Mouse (Mus musculus): ENCODE results near the gene Med13l.

Gene Med13l

DNA sequence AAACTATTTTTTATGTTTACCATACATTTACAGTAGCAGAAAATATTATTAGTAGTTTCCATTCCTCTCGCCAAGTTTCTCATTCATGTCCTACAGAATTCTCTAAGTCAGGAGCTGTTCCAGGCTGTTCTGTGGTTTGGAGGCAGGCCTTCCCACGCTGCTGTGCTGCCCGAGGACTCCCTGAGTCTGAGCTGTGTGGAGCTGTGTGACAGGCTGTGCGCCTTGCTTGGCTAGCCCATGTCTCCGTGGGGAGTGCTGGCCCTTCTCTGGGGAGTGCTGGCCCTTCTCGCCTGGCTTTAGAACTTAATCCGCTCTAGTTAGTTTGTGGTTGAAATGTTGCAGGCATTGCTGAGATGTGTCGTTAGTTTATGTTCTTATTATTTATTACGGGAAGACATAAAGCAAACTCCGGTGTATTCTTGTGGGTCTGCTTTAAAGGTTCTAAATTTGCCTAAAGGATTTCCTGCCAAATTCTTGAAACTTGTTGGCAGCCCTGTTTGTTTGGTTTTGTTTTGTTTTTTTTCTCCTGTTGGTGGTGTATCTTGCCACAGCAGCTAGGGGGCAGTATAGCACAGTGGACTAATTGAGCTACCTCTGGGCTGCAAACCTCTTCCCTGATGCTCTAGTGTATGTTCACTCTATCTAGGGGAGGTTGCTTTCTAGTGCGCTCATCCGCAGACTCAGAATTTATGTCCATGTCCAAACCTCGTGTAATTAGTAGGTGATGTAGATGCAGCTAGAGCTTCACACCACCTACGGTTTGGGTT is 34.2 kb downstream of the Med13l start:
- DNase-seq (ENCODE audit: low read depth), result peak; percentile 84

- no peak for DNase-seq (ENCODE audit: low read depth)
These were observed 35.4 kb downstream of the Med13l start for GRCm38 (mm10) chr5:118595901-118596300.

DNA sequence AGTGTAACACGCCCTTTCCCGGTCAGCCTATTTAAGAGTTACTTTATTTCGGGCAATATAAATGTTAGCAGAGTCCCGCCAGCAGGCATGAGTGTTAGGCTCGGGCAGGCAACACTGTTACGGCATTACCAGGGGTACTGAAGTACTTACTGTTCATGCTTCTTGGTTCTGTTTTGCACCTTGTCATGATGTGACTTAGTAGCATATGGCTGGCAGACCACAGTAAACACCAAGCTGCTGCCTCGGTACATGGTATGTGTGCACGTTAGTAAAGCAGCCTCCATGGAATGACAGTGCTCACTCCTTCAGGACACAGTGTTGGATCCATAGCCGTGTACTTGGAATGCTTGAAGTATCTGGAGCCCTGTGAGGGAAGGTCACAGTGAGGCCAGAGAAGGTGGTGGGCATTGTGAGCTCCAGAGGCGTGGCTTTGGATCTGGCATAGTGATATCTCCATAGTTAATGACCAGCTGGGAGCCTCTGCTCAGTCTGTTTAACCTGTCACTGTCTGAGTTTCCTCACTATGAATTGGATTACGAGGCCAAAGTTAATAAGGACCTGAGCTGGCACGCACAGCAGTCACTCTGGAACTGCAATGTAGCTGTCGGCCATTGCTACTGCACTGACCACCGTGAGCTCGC is 36.1 kb downstream of the Med13l start:
- DNase-seq (ENCODE audit: low read depth), result no peak

DNA sequence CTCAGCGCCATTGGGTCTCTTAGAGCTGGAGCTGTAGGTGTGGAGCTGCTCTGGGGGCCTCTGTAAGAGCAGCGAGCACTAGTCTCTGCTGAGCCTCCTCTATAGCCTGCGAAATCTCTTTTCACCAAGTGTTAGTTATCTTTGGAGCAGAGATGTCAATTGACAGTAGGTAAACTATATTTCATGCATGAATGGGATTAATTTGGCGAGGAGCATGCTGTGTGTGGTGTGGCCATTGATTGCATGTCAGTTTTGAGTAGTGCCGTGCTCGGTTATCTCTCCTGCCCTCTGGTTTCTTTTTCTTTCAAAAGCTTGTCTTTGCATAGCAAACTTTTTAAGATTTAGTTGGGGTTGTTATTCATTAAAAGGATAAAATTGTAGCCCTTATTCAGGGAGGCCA is 38.1 kb downstream of the Med13l start:
- no peak for DNase-seq (ENCODE audit: low read depth)

- DNase-seq (ENCODE audit: low read depth), result peak; percentile 71
These were observed 41.0 kb downstream of the Med13l start for GRCm38 (mm10) chr5:118601452-118601851.

DNA sequence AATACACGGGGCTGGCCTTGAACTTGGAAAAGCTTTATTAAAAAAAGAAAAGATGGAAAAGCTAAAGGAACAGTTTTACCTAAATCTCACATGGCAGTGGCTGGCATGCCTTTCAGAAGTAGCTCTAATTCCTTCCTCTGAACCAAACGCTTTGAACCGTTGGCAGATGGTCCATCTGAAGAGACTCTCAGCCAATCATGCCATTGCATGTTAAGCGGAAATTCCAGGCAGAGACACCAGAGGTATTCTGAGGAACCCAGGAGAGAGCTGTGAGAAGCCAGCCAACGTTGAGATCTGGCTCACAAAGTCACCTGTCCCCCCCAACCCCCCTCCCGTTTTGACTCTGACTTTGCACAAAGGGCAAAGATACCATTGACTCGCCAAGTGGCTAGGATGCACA is 42.2 kb downstream of the Med13l start:
- no peak for DNase-seq (ENCODE audit: low read depth)

DNA sequence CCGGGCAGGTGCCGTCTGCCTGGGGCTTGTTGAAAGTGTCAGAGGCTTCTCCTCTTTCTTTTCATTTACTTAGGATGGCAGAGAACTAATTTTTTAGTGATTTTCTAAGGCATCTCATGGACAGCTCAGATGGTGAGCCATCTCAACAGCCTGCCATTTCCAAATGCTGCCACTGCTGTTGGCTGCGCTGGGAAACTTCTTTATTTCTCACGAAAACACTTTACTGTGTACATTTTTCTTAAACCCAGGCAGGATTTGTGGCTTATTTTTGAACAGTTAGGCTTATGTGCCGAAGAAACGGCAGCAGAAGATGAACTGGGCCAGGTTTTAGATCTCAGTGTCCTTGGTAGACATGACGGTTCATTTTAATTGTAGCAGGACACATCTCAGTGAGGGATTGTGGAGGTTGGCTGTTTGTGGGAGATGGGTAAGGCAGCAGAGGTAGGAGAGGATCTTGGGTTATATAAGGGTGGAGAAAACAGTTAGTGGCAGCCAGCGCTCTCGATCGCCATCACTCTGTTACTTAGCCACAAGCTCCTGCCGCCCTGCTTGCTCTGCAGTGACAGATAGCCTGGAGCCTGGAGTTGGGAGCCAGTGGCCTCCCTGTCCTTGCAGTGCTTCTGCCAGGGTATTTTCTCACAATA is 45.1 kb downstream of the Med13l start:
- DNase-seq (ENCODE audit: low read depth), result no peak

- no peak for DNase-seq (ENCODE audit: low read depth)
These were observed 46.2 kb downstream of the Med13l start for GRCm38 (mm10) chr5:118606636-118607035.

DNA sequence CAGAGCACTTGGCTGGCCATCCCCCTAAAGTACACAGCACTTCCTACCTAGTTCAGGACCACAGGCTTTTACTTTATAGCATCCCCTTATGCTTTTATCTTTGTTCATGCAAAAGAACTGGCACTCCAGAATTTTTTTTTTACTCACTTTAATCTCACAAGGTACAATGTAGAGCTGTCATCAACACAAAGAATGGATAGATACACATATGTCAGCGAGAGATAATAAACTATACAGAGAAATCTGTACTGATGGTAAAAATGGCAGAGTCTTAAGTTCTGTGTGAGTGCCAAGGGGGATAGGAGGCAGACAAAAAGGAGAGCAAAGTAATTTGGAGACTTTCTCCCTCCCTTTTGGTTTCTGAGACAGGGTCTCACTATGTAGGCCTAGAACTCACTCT is 47.4 kb downstream of the Med13l start:
- no peak for DNase-seq (ENCODE audit: low read depth)

GRCm38 (mm10) chr5:118610468-118610867 is 50.0 kb downstream of the Med13l start:
- no peak for DNase-seq (ENCODE audit: low read depth)

DNA sequence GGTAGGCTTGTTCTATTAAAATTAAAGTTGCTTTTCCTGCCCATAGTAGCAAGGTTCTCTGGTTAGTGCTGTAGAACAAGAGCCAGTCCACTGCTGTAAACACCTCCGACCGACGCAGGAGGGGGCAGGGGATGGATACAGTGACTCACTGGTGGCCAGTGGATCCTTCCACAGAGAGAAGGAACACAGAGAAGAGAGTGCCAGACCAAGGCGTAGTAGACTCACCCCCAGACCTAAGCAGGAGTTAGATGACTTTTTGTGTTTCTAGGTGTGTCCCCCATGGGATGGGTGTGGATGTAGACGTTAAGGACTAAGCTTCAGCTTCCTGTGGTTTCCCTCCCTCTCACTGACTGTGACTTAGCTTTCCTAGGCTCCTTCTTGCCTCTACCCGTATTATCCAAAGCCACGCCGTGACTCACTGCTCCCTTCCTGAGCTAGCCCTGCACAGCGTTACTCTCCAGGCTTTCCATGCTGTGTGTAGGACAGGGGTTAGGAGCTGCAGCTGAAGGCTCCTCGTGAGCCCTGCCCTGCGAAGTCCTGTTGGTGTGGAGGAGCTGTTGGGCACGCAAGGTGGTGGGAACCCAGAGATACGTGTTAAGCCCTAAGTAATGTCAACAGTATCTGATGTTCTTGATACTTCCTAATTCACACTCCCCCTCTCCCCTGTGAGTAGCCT is 52.6 kb downstream of the Med13l start:
- no peak for DNase-seq (ENCODE audit: low read depth)

GRCm38 (mm10) chr5:118613704-118614103 is 53.2 kb downstream of the Med13l start:
- peak; percentile 41 for DNase-seq (ENCODE audit: low read depth)

GRCm38 (mm10) chr5:118614116-118614515 is 53.6 kb downstream of the Med13l start:
- no peak for DNase-seq (ENCODE audit: low read depth)

GRCm38 (mm10) chr5:118614571-118614981 is 54.1 kb downstream of the Med13l start:
- DNase-seq (ENCODE audit: low read depth), result peak; percentile 61

- DNase-seq (ENCODE audit: low read depth), result no peak
These were observed 58.6 kb downstream of the Med13l start for GRCm38 (mm10) chr5:118618963-118619610.

- DNase-seq (ENCODE audit: low read depth), result no peak
These were observed 59.3 kb downstream of the Med13l start for GRCm38 (mm10) chr5:118619801-118620200.

DNA sequence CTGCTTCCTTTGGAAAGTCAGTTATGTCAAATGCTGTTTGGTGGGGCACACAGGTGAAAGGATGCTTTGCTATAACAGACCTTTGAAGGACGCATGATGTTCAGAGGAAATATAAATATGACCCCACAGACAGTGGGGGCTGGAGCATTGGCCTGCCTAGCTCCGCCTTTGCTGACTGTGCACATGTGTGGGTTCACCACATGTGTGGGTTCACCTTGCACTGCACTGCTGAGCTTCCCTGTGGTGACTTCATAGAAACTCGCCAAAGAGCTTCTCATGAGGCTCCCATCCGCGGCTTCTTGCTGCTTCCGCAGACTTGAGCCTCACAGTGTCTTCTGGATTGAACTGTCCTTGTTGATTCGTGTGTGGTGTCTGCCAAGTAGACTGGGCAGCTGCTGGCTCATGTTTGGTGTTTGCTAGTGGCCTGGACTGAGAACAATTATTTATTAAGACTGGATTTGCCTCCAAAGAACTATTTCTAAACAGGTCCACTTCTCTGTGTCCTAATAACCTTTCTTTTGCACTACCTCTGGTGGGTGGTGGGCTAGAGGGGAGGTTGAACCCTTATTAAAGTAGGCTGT is 59.9 kb downstream of the Med13l start:
- DNase-seq (ENCODE audit: low read depth), result peak; percentile 48

DNA sequence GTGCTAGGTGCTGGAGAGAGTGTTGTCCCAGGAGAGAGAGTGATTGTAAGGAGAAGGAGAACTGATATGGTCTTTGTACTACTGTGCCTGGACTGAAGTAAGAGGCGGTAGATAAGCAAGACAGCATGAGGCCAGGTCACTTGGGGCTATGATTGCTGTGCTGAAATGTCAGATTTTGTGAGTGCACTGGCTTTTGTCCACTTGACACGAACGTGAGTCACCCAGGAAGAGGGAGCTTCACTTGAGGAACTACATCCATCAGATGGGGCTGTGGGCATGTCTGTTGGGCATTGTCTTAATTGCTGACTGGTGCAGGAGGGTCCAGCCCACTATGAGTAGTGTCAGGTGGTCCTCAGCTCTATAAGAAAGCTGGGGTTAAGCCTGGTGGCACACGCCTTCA is 61.4 kb downstream of the Med13l start:
- no peak for DNase-seq (ENCODE audit: low read depth)

DNA sequence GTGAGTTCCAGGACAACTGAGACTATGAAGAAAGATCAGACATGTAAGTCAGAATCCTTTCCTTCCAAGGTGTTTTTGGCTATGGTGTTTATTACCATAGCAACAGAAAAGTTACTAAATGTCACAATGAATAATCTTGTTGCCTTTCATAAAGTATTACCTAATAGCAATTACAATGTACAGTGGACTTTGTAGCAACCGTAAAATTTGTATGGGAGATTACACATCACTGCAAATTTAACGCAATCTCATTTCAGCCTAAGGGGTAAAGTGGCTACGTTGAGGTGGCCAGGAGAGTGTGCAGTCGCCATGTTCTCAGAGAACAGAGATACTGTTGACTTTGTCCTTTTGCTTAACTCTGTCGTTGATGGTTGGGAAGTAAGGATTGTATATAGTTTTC is 61.9 kb downstream of the Med13l start:
- no peak for DNase-seq (ENCODE audit: low read depth)

GRCm38 (mm10) chr5:118623797-118624196 is 63.3 kb downstream of the Med13l start:
- DNase-seq (ENCODE audit: low read depth), result no peak

DNA sequence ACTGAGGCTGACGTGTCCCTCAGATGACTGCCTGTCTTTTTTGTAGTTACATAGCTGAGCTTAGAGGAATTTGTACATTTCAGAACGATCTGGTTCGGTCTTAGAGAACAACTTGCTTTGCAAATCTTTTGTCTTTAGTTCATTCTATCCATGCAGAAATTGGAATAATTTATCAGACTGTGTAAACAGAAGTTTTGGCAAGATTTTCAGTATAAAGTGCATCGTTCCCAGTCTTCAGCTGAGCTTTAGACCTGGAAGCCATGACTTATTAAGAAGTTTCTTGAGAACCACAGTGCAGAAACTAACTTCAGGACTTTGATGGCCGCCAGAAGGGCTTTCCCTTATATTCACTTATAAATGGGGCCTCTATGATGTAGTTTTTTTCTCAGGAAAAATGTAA is 67.2 kb downstream of the Med13l start:
- no peak for DNase-seq (ENCODE audit: low read depth)

GRCm38 (mm10) chr5:118628211-118628610 is 67.7 kb downstream of the Med13l start:
- no peak for DNase-seq (ENCODE audit: low read depth)
